Mouse (Mus musculus): ENCODE results near the gene Cenpm. TPM values are rescaled to one million over a fixed set of nuclear protein-coding genes. Genes with fewer than 3 reads are reported as not detected.
A peak's percentile ranks its signal among the peaks of the same experiment; 100 is the strongest.

Gene Cenpm
- total and polyA plus RNA-seq, 3 experiments: 13.7 to 103 (median 70.7) TPM

- Histone ChIP-seq H3K4me1 (ENCODE audit: insufficient read depth, low read depth, low read length) (peaks cover 45% of the 10 kb centered on the region), H3K9me3 (replicated peaks) (no peaks in the 10 kb centered on the region), H3K36me3 (replicated peaks) (no peaks in the 10 kb centered on the region), H3K4me3 (ENCODE audit: low read depth, low read length) (peak overlapping the region; percentile 66; the same call in 1 of the 2 replicates), H3K27me3 (ENCODE audit: insufficient read depth, low read length) (peaks cover 53% of the 10 kb centered on the region)
- ATAC-seq (ENCODE audit: extremely low read depth, insufficient number of reproducible peaks, low FRiP score, poor library complexity, severe bottlenecking) (no peak), DNase-seq (ENCODE audit: low spot score) (no peak)
- no peak for TF ChIP-seq TAL1 (conservative IDR thresholded peaks at IDR 0.05; ENCODE audit: low read depth, low read length)
- TF ChIP-seq POLR2AphosphoS5 (IDR thresholded peaks at IDR 0.05; ENCODE audit: insufficient replicate concordance, low read depth, low read length): no peak
- no peak for TF ChIP-seq CTCF (IDR thresholded peaks at IDR 0.05; ENCODE audit: low read depth, low read length)
- TF ChIP-seq GATA1 (IDR thresholded peaks at IDR 0.05; ENCODE audit: borderline replicate concordance, low read length): no peak
- no peak for TF ChIP-seq GATA2 (IDR thresholded peaks at IDR 0.05; ENCODE audit: borderline replicate concordance, low read depth, low read length)
These were observed 19.8 kb downstream of the Cenpm start for GRCm38 (mm10) chr15:82224602-82225215.

DNA sequence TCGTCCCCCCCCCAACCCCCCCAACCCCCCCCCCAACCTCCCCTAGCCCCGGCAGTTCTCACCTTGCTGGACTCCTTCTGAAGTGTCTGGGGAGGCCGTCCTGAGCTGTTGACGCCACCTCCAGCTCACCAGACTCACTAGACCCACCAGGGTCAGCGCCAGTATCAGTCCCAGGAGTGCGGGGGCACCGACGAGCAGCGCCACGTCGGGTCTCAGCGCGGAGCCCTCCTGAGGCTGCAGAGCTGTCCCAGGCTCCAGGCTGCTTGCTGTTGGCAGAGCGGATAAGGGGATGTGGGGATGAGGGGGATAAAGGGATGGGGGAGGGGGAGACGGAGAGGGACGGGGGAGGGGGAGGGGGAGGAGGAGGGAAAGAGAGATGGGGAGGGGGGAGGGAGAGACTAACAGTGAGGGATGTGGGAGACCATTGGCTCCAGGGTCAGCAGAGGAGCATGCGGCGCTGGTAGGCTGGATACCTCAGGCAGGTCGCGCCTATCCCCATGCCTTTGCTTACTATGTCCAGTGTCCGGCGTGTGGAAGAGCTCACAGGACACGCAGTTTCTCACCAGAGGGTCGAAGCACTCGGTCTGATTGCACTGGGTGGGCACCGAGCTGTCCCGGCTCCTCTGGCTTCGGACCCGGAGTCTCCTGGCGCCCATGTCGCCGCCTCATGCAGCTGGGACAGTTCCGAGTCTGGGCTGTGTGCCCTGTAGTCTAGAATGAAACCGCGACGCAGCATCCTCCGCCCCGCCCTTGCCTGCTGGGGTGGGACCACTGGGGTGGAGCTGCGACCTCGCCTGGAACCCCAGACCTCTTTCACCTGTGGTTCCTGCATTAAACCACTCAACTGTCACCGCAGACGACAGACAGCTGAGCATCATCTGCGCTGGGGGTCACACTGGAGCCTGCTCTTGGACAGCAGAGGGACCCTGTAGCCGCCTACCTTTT lies 20.6 kb downstream of the Cenpm start, which contains the start of gene Tnfrsf13c:
Gene Tnfrsf13c, minus strand, starts transcription at position 713 of the 945 bp plus-strand sequence.
- Histone ChIP-seq H3K27me3 (ENCODE audit: insufficient read depth, low read length) (peaks cover 61% of the 10 kb centered on the region), H3K4me3 (ENCODE audit: low read depth, low read length) (peak within 1 kb of the TSS; percentile 66; the same call in 1 of the 2 replicates), H3K4me1 (ENCODE audit: insufficient read depth, low read depth, low read length) (peaks cover 39% of the 10 kb centered on the region), H3K36me3 (replicated peaks) (no peaks in the 10 kb centered on the region), H3K9me3 (replicated peaks) (no peaks in the 10 kb centered on the region)
- TF ChIP-seq TAL1 (conservative IDR thresholded peaks at IDR 0.05; ENCODE audit: low read depth, low read length) (no peak), POLR2AphosphoS5 (IDR thresholded peaks at IDR 0.05; ENCODE audit: insufficient replicate concordance, low read depth, low read length) (no peak), GATA2 (IDR thresholded peaks at IDR 0.05; ENCODE audit: borderline replicate concordance, low read depth, low read length) (no peak), CTCF (IDR thresholded peaks at IDR 0.05; ENCODE audit: low read depth, low read length) (no peak), GATA1 (IDR thresholded peaks at IDR 0.05; ENCODE audit: borderline replicate concordance, low read length) (no peak)
- DNase-seq (ENCODE audit: low spot score) (no peak), ATAC-seq (ENCODE audit: extremely low read depth, insufficient number of reproducible peaks, low FRiP score, poor library complexity, severe bottlenecking) (no peak)

GRCm38 (mm10) chr15:82223251-82223650 lies 21.3 kb downstream of the Cenpm start:
- Histone ChIP-seq H3K27me3 (ENCODE audit: insufficient read depth, low read length) (peaks cover 67% of the 10 kb centered on the region), H3K9me3 (replicated peaks) (no peaks in the 10 kb centered on the region), H3K4me1 (ENCODE audit: insufficient read depth, low read depth, low read length) (peaks cover 43% of the 10 kb centered on the region), H3K36me3 (replicated peaks) (no peaks in the 10 kb centered on the region), H3K4me3 (ENCODE audit: low read depth, low read length) (no peak overlapping the region)
- no peak for TF ChIP-seq POLR2AphosphoS5 (IDR thresholded peaks at IDR 0.05; ENCODE audit: insufficient replicate concordance, low read depth, low read length)
- no peak for TF ChIP-seq GATA1 (IDR thresholded peaks at IDR 0.05; ENCODE audit: borderline replicate concordance, low read length)
- TF ChIP-seq CTCF (IDR thresholded peaks at IDR 0.05; ENCODE audit: low read depth, low read length): no peak
- no peak for TF ChIP-seq GATA2 (IDR thresholded peaks at IDR 0.05; ENCODE audit: borderline replicate concordance, low read depth, low read length)
- no peak for TF ChIP-seq TAL1 (conservative IDR thresholded peaks at IDR 0.05; ENCODE audit: low read depth, low read length)
- ATAC-seq (ENCODE audit: extremely low read depth, insufficient number of reproducible peaks, low FRiP score, poor library complexity, severe bottlenecking) (no peak), DNase-seq (ENCODE audit: low spot score) (no peak)

DNA sequence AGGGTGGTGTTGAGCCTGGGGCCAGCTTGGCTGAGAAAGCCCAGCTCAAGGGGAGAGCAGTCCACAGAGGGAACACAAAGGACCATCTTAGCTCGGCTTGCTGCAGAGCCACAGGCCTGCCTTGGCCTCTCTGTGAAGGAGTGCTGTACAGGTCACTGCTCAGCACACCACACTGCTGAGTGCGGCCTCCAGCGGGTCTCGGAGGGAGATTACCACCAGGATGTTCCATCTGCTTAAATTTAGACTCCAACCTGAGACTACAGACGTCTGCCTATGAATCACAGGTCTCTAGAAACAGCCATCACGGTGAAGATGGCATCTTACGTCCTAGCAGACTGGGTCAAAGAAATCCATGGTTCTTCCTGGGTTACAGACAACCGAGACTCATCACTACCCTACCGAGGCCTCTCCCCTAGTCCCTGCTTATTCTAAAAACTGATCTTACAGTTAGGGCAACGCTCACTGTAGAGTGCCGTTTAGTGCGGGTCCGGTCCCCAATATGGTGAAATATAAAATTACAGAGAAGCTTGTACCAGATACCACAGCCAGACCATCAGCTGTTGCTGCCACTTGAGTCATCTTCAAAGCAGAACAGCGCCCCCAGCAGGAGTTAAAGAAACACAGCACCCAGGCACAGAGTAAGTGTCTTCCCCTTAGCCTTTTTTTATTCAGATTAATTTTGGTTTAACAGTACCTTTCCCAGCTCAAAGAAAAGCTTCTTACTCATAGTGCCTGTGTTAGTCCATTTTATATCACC lies 23.3 kb downstream of the Cenpm start:
- peaks cover 44% of the 10 kb centered on the region for H3K4me1 ChIP-seq (ENCODE audit: insufficient read depth, low read depth, low read length)
- TF ChIP-seq GATA1 (IDR thresholded peaks at IDR 0.05; ENCODE audit: borderline replicate concordance, low read length) (no peak), CTCF (IDR thresholded peaks at IDR 0.05; ENCODE audit: low read depth, low read length) (peak; percentile 14; the same call in 1 of the 2 replicates)
- no peak overlapping the region for H3K4me3 ChIP-seq (ENCODE audit: low read depth, low read length)
- no peaks in the 10 kb centered on the region for H3K36me3 ChIP-seq (replicated peaks)
- ATAC-seq (ENCODE audit: extremely low read depth, insufficient number of reproducible peaks, low FRiP score, poor library complexity, severe bottlenecking) (no peak), DNase-seq (ENCODE audit: low spot score) (no peak)
- H3K27me3 ChIP-seq (ENCODE audit: insufficient read depth, low read length): peaks cover 85% of the 10 kb centered on the region
- H3K9me3 ChIP-seq (replicated peaks): no peaks in the 10 kb centered on the region

- no peak overlapping the region for H3K4me3 ChIP-seq (ENCODE audit: low read depth, low read length)
- no peaks in the 10 kb centered on the region for H3K9me3 ChIP-seq (replicated peaks)
- TF ChIP-seq GATA2 (IDR thresholded peaks at IDR 0.05; ENCODE audit: borderline replicate concordance, low read depth, low read length) (no peak), TAL1 (conservative IDR thresholded peaks at IDR 0.05; ENCODE audit: low read depth, low read length) (no peak), POLR2AphosphoS5 (IDR thresholded peaks at IDR 0.05; ENCODE audit: insufficient replicate concordance, low read depth, low read length) (no peak), CTCF (IDR thresholded peaks at IDR 0.05; ENCODE audit: low read depth, low read length) (no peak), GATA1 (IDR thresholded peaks at IDR 0.05; ENCODE audit: borderline replicate concordance, low read length) (no peak)
- ATAC-seq (ENCODE audit: extremely low read depth, insufficient number of reproducible peaks, low FRiP score, poor library complexity, severe bottlenecking) (no peak), DNase-seq (ENCODE audit: low spot score) (no peak)
- peaks cover 85% of the 10 kb centered on the region for H3K27me3 ChIP-seq (ENCODE audit: insufficient read depth, low read length)
- peaks cover 32% of the 10 kb centered on the region for H3K4me1 ChIP-seq (ENCODE audit: insufficient read depth, low read depth, low read length)
- H3K36me3 ChIP-seq (replicated peaks): no peaks in the 10 kb centered on the region
These were observed 24.4 kb downstream of the Cenpm start for GRCm38 (mm10) chr15:82220003-82220675.

Measured in G1E (cell line).